Mouse (Mus musculus): Measurements from ENCODE around the gene Mterf1b.

The Mterf1b gene

DNA sequence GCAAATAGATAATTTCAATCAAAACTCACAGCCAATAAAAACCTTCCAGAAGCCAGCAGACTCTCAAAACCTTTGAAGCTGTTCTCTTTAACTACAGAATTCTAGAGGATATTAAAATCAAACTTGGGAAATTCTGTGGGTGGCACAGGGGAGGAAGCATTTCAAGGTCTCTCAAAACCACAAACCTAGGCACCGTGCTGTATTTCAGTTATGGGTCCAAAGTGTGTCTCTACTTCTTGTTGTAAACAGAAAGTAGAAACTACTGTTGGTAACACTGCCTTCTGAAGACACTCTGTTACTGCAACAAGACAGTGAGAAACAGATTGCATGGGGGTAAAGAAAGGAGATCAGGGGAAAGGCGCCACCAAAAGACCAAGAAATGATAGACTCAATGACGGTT is 52.8 kb downstream of the Mterf1b start:
- DNase-seq (ENCODE audit: low read depth, low spot score): no peak

DNA sequence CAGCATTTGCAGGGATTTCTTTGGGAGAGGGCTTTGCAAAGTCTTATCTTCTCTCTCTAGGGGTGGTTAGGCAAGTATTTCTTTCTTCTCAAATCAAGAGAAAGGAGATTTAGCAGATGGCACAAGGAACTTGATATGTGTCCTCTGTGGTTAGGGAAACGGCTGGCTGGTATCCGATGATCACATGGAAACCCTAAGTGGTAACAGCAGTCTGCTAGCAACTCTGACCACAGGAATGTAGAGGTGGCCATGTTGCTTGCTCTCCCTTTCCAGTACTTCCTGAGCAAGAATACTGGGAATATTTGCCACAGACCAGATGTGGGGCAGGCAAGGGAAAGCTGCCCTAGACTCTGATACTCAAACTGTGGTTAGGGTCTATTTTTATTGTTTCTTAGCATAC is 53.9 kb downstream of the Mterf1b start:
- no peak for DNase-seq (ENCODE audit: low read depth, low spot score)
